Mouse (Mus musculus) limb, embryonic 15.5 days (tissue): Measurements from ENCODE around the gene 1190007I07Rik. TPM values are rescaled to one million over a fixed set of nuclear protein-coding genes. Genes with fewer than 3 reads are reported as not detected.
A peak's percentile ranks its signal among the peaks of the same experiment; 100 is the strongest.

ENCODE experiments used
- ATAC-seq: fragments of 200-750 bp; cut with Nextera tagmentation; 2 replicates; pipeline ENCODE4 v1.8.0; 2017; ENCODE audit warnings: low read depth, moderate TSS enrichment; ENCODE audit not compliant: insufficient number of reproducible peaks, low FRiP score, low TSS enrichment
- H3K27ac ChIP-seq: fragments of 300-500 bp; sonication (generic); 2 replicates; pipeline ENCODE4 v1.5.1; 2015; ENCODE audit warnings: moderate library complexity, mild to moderate bottlenecking, inconsistent platforms
- H3K27me3 ChIP-seq: fragments of 300-500 bp; sonication (generic); 2 replicates; pipeline ENCODE4 v1.6.1; 2015; ENCODE audit warnings: inconsistent platforms
- H3K36me3 ChIP-seq: fragments of 300-500 bp; sonication (generic); 2 replicates; pipeline ENCODE4 v1.6.1; 2015; ENCODE audit warnings: inconsistent platforms
- H3K4me1 ChIP-seq: fragments of 300-500 bp; sonication (generic); 2 replicates; pipeline ENCODE4 v1.6.1; 2015; ENCODE audit warnings: inconsistent platforms
- H3K4me2 ChIP-seq: fragments of 300-500 bp; sonication (generic); 2 replicates; pipeline ENCODE4 v1.6.1; 2015; ENCODE audit warnings: mild to moderate bottlenecking, inconsistent platforms
- H3K4me3 ChIP-seq: fragments of 300-500 bp; sonication (generic); 2 replicates; pipeline ENCODE4 v1.5.1; 2015; ENCODE audit warnings: mild to moderate bottlenecking, inconsistent platforms
- H3K9ac ChIP-seq: fragments of 300-500 bp; sonication (generic); 2 replicates; pipeline ENCODE4 v1.6.1; 2015; ENCODE audit warnings: inconsistent platforms
- H3K9me3 ChIP-seq: fragments of 300-500 bp; sonication (generic); 2 replicates; pipeline ENCODE4 v1.6.1; 2016; ENCODE audit warnings: inconsistent platforms
- WGBS: fragments of 180-500 bp; shearing (Covaris S2); methylation state at CpG from one replicate; pipeline ENCODE4 v1.1.7; 2015; 5-methylcytosine and 5-hydroxymethylcytosine counted together
- polyA plus RNA-seq: library from polyadenylated mRNA; unstranded; fragments of >200 nt; fragmentation: Nextera tagmentation; extraction: Ambion mirVana; gene quantifications from 2 replicates; pipeline ENCODE4 v1.2.1, GENCODE M21; 2015

1190007I07Rik gene
- polyA plus RNA-seq, result 29.9 and 36.2 TPM in 2 replicates

- ATAC-seq, result peak; percentile 70
- no peaks in the 10 kb centered on the region for H3K36me3 ChIP-seq
- H3K27me3 ChIP-seq, result no peaks in the 10 kb centered on the region
- H3K27ac ChIP-seq, result peak within 1 kb of the TSS; percentile 89
- H3K9me3 ChIP-seq, result no peaks in the 10 kb centered on the region
- WGBS, result under 1% methylated on average over 57 of the region's 61 CpGs
- H3K4me1 ChIP-seq, result peaks cover 5% of the 10 kb centered on the region; the same call in 1 of the 2 replicates
- peak within 1 kb of the TSS; percentile 84 for H3K9ac ChIP-seq
- peak within 1 kb of the TSS; percentile 54 for H3K4me2 ChIP-seq
- H3K4me3 ChIP-seq, result peak within 1 kb of the TSS; percentile 79
Measured at GRCm38 (mm10) chr10:82622671-82623552, at the start of gene 1190007I07Rik. 1190007I07Rik (minus strand) TSS chr10:82623228.

GRCm38 (mm10) chr10:82670205-82670604, 47.2 kb upstream of the 1190007I07Rik start:
- H3K4me1 ChIP-seq, result peaks cover 4% of the 10 kb centered on the region; the same call in 1 of the 2 replicates
- H3K27ac ChIP-seq, result no peak overlapping the region
- H3K36me3 ChIP-seq, result peaks cover 9% of the 10 kb centered on the region; the same call in 1 of the 2 replicates
- no peak overlapping the region for H3K4me2 ChIP-seq
- H3K9me3 ChIP-seq, result no peaks in the 10 kb centered on the region
- H3K27me3 ChIP-seq, result no peaks in the 10 kb centered on the region
- 81% methylated on average over 6 of the region's 6 CpGs for WGBS
- H3K9ac ChIP-seq, result no peak overlapping the region
- no peak overlapping the region for H3K4me3 ChIP-seq
- ATAC-seq, result no peak

GRCm38 (mm10) chr10:82666436-82667234, 43.6 kb upstream of the 1190007I07Rik start:
- peak; percentile 79; the same call in 1 of the 2 replicates for ATAC-seq
- Histone ChIP-seq H3K36me3 (peaks cover 9% of the 10 kb centered on the region; the same call in 1 of the 2 replicates), H3K9me3 (no peaks in the 10 kb centered on the region), H3K4me2 (peak overlapping the region; percentile 38), H3K27me3 (no peaks in the 10 kb centered on the region), H3K4me3 (peak overlapping the region; percentile 17; the same call in 1 of the 2 replicates), H3K27ac (no peak overlapping the region), H3K9ac (no peak overlapping the region), H3K4me1 (peaks cover 4% of the 10 kb centered on the region; the same call in 1 of the 2 replicates)
- WGBS, result 19% methylated on average over 22 of the region's 22 CpGs

- Histone ChIP-seq H3K4me1 (peaks cover 4% of the 10 kb centered on the region; the same call in 1 of the 2 replicates), H3K36me3 (peaks cover 15% of the 10 kb centered on the region; the same call in 1 of the 2 replicates), H3K4me3 (no peak overlapping the region), H3K9me3 (no peaks in the 10 kb centered on the region), H3K4me2 (no peak overlapping the region), H3K27ac (no peak overlapping the region), H3K9ac (no peak overlapping the region), H3K27me3 (no peaks in the 10 kb centered on the region)
- ATAC-seq, result no peak
- WGBS, result 59% methylated on average over 3 of the region's 3 CpGs
Measured at GRCm38 (mm10) chr10:82665951-82666350, 42.9 kb upstream of the 1190007I07Rik start.

GRCm38 (mm10) chr10:82663289-82663688, 40.3 kb upstream of the 1190007I07Rik start:
- H3K27ac ChIP-seq, result no peak overlapping the region
- peaks cover 7% of the 10 kb centered on the region; the same call in 1 of the 2 replicates for H3K36me3 ChIP-seq
- ATAC-seq, result no peak
- WGBS, result 85% methylated on average over 2 of the region's 2 CpGs
- no peak overlapping the region for H3K4me2 ChIP-seq
- no peaks in the 10 kb centered on the region for H3K9me3 ChIP-seq
- H3K9ac ChIP-seq, result no peak overlapping the region
- H3K4me1 ChIP-seq, result peaks cover 4% of the 10 kb centered on the region; the same call in 1 of the 2 replicates
- no peaks in the 10 kb centered on the region for H3K27me3 ChIP-seq
- H3K4me3 ChIP-seq, result no peak overlapping the region

- H3K9me3 ChIP-seq, result no peaks in the 10 kb centered on the region
- 53% methylated on average over 14 of the region's 14 CpGs for WGBS
Measured at GRCm38 (mm10) chr10:82662267-82662990, 39.4 kb upstream of the 1190007I07Rik start.

GRCm38 (mm10) chr10:82661820-82662219, 38.8 kb upstream of the 1190007I07Rik start:
- no peak overlapping the region for H3K4me3 ChIP-seq
- no peak overlapping the region for H3K4me2 ChIP-seq
- no peak overlapping the region for H3K27ac ChIP-seq
- no peaks in the 10 kb centered on the region for H3K27me3 ChIP-seq
- H3K9me3 ChIP-seq, result no peaks in the 10 kb centered on the region
- H3K4me1 ChIP-seq, result peaks cover 3% of the 10 kb centered on the region; the same call in 1 of the 2 replicates
- peaks cover 7% of the 10 kb centered on the region; the same call in 1 of the 2 replicates for H3K36me3 ChIP-seq
- no peak overlapping the region for H3K9ac ChIP-seq
- no peak for ATAC-seq
- WGBS, result 78% methylated on average over 8 of the region's 8 CpGs

More at GRCm38 (mm10) chr10:82662267-82662990, 39.4 kb upstream of the 1190007I07Rik start:
- no peak for ATAC-seq
- H3K4me1 ChIP-seq, result peaks cover 4% of the 10 kb centered on the region; the same call in 1 of the 2 replicates
- 0 out of 2 replicates have a peak overlapping the region, but pooled peaks have one; percentile 11 for H3K27ac ChIP-seq
- H3K4me2 ChIP-seq, result no peak overlapping the region
- H3K9ac ChIP-seq, result no peak overlapping the region
- H3K36me3 ChIP-seq, result peaks cover 7% of the 10 kb centered on the region; the same call in 1 of the 2 replicates
- H3K4me3 ChIP-seq, result no peak overlapping the region
- H3K27me3 ChIP-seq, result no peaks in the 10 kb centered on the region

GRCm38 (mm10) chr10:82654581-82654980, 31.6 kb upstream of the 1190007I07Rik start:
- no peaks in the 10 kb centered on the region for H3K27me3 ChIP-seq
- no peaks in the 10 kb centered on the region for H3K9me3 ChIP-seq
- 74% methylated on average over 3 of the region's 3 CpGs for WGBS
- H3K27ac ChIP-seq, result no peak overlapping the region
- no peak overlapping the region for H3K4me2 ChIP-seq
- H3K9ac ChIP-seq, result no peak overlapping the region
- ATAC-seq, result no peak
- no peak overlapping the region for H3K4me3 ChIP-seq
- H3K4me1 ChIP-seq, result no peaks in the 10 kb centered on the region
- H3K36me3 ChIP-seq, result peaks cover 24% of the 10 kb centered on the region

GRCm38 (mm10) chr10:82652625-82653024, 29.6 kb upstream of the 1190007I07Rik start:
- Histone ChIP-seq H3K4me2 (no peak overlapping the region), H3K9ac (no peak overlapping the region)
- 73% methylated on average over 5 of the region's 5 CpGs for WGBS

GRCm38 (mm10) chr10:82651221-82651620, 28.2 kb upstream of the 1190007I07Rik start:
- Histone ChIP-seq H3K4me2 (no peak overlapping the region), H3K36me3 (peaks cover 43% of the 10 kb centered on the region), H3K27me3 (no peaks in the 10 kb centered on the region), H3K9ac (no peak overlapping the region), H3K27ac (no peak overlapping the region), H3K9me3 (no peaks in the 10 kb centered on the region), H3K4me3 (no peak overlapping the region), H3K4me1 (no peaks in the 10 kb centered on the region)
- ATAC-seq, result no peak
- 92% methylated on average over 5 of the region's 5 CpGs for WGBS

More at GRCm38 (mm10) chr10:82652625-82653024, 29.6 kb upstream of the 1190007I07Rik start:
- Histone ChIP-seq H3K27ac (no peak overlapping the region), H3K9me3 (no peaks in the 10 kb centered on the region), H3K4me3 (no peak overlapping the region), H3K27me3 (no peaks in the 10 kb centered on the region), H3K36me3 (peaks cover 31% of the 10 kb centered on the region), H3K4me1 (no peaks in the 10 kb centered on the region)
- ATAC-seq, result no peak
